Mouse (Mus musculus) monocyte, adult 59 days (primary cell): ENCODE results near the gene Myo7a. TPM values are rescaled to one million over a fixed set of nuclear protein-coding genes. Genes with fewer than 3 reads are reported as not detected.

Experiments used
- total RNA-seq, 2 experiments: library from RNA; stranded (reverse); gene quantifications; one replicate each; pipeline ENCODE4 v1.2.4; 2023

Gene Myo7a
- total RNA-seq: 10 to 100 TPM; 28.9 to 37.2 TPM

GRCm38 (mm10) chr7:98119179-98119960, at the start of gene Myo7a:
Myo7a (minus strand) TSS chr7:98119524.

GRCm38 (mm10) chr7:98145402-98145801, 26.1 kb upstream of the Myo7a start, which contains the start of gene Omp:
Omp (minus strand) TSS chr7:98145502.

Other genes starting within 250 kb of the Myo7a start
- gene Gdpd4, start 199.6 kb downstream of the Myo7a start, total RNA-seq: not detected
- under 1 TPM; 0.24 to 0.37 TPM for gene Omp, start 26.0 kb upstream of the Myo7a start, total RNA-seq
- gene Capn5, start 58.8 kb upstream of the Myo7a start, total RNA-seq: 1 to 10 TPM; 1.3 to 3.4 TPM
- under 1 TPM; 0.85 to 0.94 TPM for gene B3gnt6, start 80.0 kb upstream of the Myo7a start, total RNA-seq
- 100 to 1,000 TPM; 154 TPM for gene Acer3, start 201.7 kb upstream of the Myo7a start, total RNA-seq
- 1 to 10 TPM; 4.8 to 6.3 TPM for gene Tsku, start 241.8 kb upstream of the Myo7a start, total RNA-seq